Mouse (Mus musculus) liver, embryonic 13.5 days (tissue): Measurements from ENCODE around the gene Obsl1. TPM values are rescaled to one million over a fixed set of nuclear protein-coding genes. Genes with fewer than 3 reads are reported as not detected.

ENCODE experiments used
- ATAC-seq: fragments of 200-750 bp; cut with Nextera tagmentation; 2 replicates; pipeline ENCODE4 v1.8.0; 2017; ENCODE audit warnings: low read depth, mild to moderate bottlenecking, moderate number of reproducible peaks, moderate library complexity
- DNase-seq: peaks from one replicate; pipeline ENCODE4 v3.0.0; 2022
- H3K27ac ChIP-seq: fragments of 300-500 bp; sonication (generic); 2 replicates; pipeline ENCODE4 v1.5.1; 2015; ENCODE audit warnings: moderate library complexity, mild to moderate bottlenecking, inconsistent platforms
- H3K27me3 ChIP-seq: fragments of 300-500 bp; sonication (generic); 2 replicates; pipeline ENCODE4 v1.6.1; 2015; ENCODE audit warnings: mild to moderate bottlenecking, inconsistent platforms
- H3K36me3 ChIP-seq: fragments of 300-500 bp; sonication (generic); 2 replicates; pipeline ENCODE4 v1.6.1; 2015; ENCODE audit warnings: mild to moderate bottlenecking, inconsistent platforms
- H3K4me1 ChIP-seq: fragments of 300-500 bp; sonication (generic); replicated peaks from 2 replicates; pipeline ENCODE4 v1.6.1; 2015; ENCODE audit warnings: inconsistent platforms
- H3K4me2 ChIP-seq: fragments of 300-500 bp; sonication (generic); 2 replicates; pipeline ENCODE4 v1.6.1; 2015; ENCODE audit warnings: inconsistent platforms, mild to moderate bottlenecking, moderate library complexity
- H3K4me3 ChIP-seq: fragments of 300-500 bp; sonication (generic); replicated peaks from 2 replicates; pipeline ENCODE4 v1.5.1; 2015; ENCODE audit warnings: mild to moderate bottlenecking, inconsistent platforms
- H3K9ac ChIP-seq: fragments of 300-500 bp; sonication (generic); 2 replicates; pipeline ENCODE4 v1.6.1; 2015; ENCODE audit warnings: mild to moderate bottlenecking, inconsistent platforms
- H3K9me3 ChIP-seq: fragments of 300-500 bp; sonication (generic); replicated peaks from 2 replicates; pipeline ENCODE4 v1.6.1; 2016; ENCODE audit warnings: inconsistent platforms
- WGBS: fragments of 180-500 bp; shearing (Covaris S2); methylation state at CpG from one replicate; pipeline ENCODE4 v1.1.7; 2015; ENCODE audit not compliant: insufficient replicate concordance; 5-methylcytosine and 5-hydroxymethylcytosine counted together
- polyA plus RNA-seq: library from polyadenylated mRNA; unstranded; fragments of >200 nt; fragmentation: Nextera tagmentation; extraction: Ambion mirVana; gene quantifications from 2 replicates; pipeline ENCODE4 v1.2.1, GENCODE M21; 2015

Obsl1 gene
- polyA plus RNA-seq, 1 experiment from 2014 or later: 7.4 TPM

DNA sequence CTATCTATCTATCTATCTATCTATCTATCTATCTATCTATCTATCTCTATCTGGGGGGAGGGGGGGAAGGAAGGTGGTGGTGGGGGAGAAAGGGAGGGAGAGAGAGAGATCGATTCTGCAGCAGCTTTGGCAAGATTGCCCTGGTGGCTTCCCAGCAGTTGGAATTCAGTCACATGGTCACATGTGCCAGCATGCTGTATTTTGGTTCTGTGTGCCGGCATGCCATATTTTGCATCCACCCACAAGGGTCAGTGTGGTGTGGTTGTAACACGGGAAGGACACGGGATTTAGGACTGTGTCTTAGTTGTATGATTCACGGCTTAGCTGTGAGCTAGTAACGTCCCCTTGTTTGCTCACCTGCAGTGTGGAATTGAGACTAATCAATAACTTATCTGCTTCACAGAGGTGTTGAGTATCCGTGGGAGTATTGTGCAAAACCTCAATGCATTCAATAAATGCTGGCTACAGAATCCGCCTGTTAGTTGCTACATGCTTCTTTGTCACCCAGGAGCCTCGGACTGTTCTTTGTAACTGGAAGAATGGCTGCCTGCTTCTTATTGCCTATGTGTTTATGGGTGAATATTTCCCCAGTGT lies 32.4 kb upstream of the Obsl1 start:
- Histone ChIP-seq H3K36me3 (peaks cover 20% of the 10 kb centered on the region), H3K27ac (no peak overlapping the region), H3K9ac (no peak overlapping the region), H3K4me2 (no peak overlapping the region), H3K27me3 (no peaks in the 10 kb centered on the region), H3K4me1 (no peaks in the 10 kb centered on the region; the same call in 1 of the 2 replicates), H3K4me3 (no peak overlapping the region), H3K9me3 (no peaks in the 10 kb centered on the region)
- ATAC-seq (no peak), DNase-seq (no peak)
- 50% methylated on average over 9 of the region's 9 CpGs for WGBS

GRCm38 (mm10) chr1:75537587-75537986 lies 31.3 kb upstream of the Obsl1 start:
- Histone ChIP-seq H3K4me2 (no peak overlapping the region), H3K4me1 (no peaks in the 10 kb centered on the region; the same call in 1 of the 2 replicates), H3K27me3 (no peaks in the 10 kb centered on the region), H3K9ac (no peak overlapping the region), H3K27ac (no peak overlapping the region), H3K9me3 (no peaks in the 10 kb centered on the region), H3K4me3 (no peak overlapping the region), H3K36me3 (peaks cover 25% of the 10 kb centered on the region)
- WGBS: 62% methylated on average over 2 of the region's 2 CpGs
- ATAC-seq (no peak), DNase-seq (no peak)

GRCm38 (mm10) chr1:75533325-75534252 lies 27.3 kb upstream of the Obsl1 start:
- H3K4me3 ChIP-seq: no peak overlapping the region
- 71% methylated on average over 19 of the region's 19 CpGs for WGBS

DNA sequence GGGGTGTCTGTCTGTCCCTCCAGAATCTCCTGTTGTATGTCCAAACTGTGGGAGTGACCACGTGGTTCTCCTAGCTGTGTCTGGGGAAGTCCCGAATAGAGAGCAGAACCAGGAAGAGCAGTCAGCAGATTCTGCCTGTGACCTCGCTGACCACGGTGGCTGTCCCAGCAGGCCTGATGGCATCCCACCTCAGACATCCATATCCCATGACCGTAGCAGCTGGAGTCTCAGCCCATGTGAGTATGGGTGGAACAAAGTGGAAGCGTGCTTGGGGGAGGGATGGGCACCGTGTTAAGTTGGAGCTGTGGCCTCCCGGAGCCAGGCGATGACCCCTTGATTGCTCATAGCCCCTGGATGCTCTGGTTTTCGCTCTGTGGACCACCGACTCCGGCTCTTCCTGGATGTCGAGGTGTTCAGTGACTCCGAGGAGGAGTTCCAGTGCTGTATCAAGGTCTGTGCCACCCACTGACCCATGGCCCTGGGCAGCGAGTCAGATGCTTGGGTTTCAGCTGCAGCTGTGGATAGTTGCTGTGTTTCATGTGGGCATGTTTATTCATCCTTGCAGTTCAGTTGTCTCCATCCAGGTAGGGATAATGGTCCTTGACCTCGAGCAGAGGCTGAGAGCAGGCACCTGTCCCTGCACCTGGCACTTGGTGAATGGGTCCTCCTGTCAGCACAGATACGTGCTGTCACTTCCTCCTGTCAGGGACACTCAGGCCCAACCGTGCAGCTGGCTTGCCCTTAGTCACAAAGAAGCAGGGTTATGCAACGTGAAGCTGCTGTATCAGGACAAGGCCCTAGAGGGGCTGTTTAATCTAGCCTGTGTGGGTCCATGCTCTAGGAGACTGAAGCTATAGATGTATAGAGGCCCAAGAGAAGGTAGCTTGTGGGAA lies 26.3 kb upstream of the Obsl1 start:
- Histone ChIP-seq H3K9me3 (no peaks in the 10 kb centered on the region), H3K4me3 (no peak overlapping the region), H3K36me3 (peaks cover 28% of the 10 kb centered on the region), H3K27me3 (no peaks in the 10 kb centered on the region), H3K4me1 (no peaks in the 10 kb centered on the region), H3K9ac (no peak overlapping the region), H3K4me2 (no peak overlapping the region), H3K27ac (no peak overlapping the region)
- DNase-seq (no peak), ATAC-seq (no peak)
- WGBS: 81% methylated on average over 19 of the region's 19 CpGs

More at GRCm38 (mm10) chr1:75533325-75534252, 27.3 kb upstream of the Obsl1 start:
- no peaks in the 10 kb centered on the region for H3K9me3 ChIP-seq
- H3K27me3 ChIP-seq: no peaks in the 10 kb centered on the region
- H3K9ac ChIP-seq: no peak overlapping the region
- ATAC-seq: no peak
- DNase-seq: no peak
- H3K27ac ChIP-seq: no peak overlapping the region
- no peaks in the 10 kb centered on the region; the same call in 1 of the 2 replicates for H3K4me1 ChIP-seq
- H3K36me3 ChIP-seq: peaks cover 27% of the 10 kb centered on the region
- H3K4me2 ChIP-seq: no peak overlapping the region

GRCm38 (mm10) chr1:75530546-75530945 lies 24.3 kb upstream of the Obsl1 start:
- H3K4me1 ChIP-seq: no peaks in the 10 kb centered on the region
- DNase-seq: no peak
- H3K9me3 ChIP-seq: no peaks in the 10 kb centered on the region
- no peaks in the 10 kb centered on the region for H3K27me3 ChIP-seq
- H3K36me3 ChIP-seq: peaks cover 25% of the 10 kb centered on the region
- H3K4me3 ChIP-seq: no peak overlapping the region
- 65% methylated on average over 4 of the region's 4 CpGs for WGBS
- ATAC-seq: no peak
- H3K27ac ChIP-seq: no peak overlapping the region
- H3K9ac ChIP-seq: no peak overlapping the region
- H3K4me2 ChIP-seq: no peak overlapping the region

- Histone ChIP-seq H3K4me1 (peaks cover 21% of the 10 kb centered on the region), H3K27ac (no peak overlapping the region), H3K4me3 (no peak overlapping the region), H3K36me3 (peaks cover 4% of the 10 kb centered on the region), H3K9me3 (no peaks in the 10 kb centered on the region), H3K9ac (no peak overlapping the region), H3K27me3 (no peaks in the 10 kb centered on the region), H3K4me2 (no peak overlapping the region)
- no peak for DNase-seq
- WGBS: 67% methylated on average over 7 of the region's 7 CpGs
- no peak for ATAC-seq
These were observed 18.4 kb upstream of the Obsl1 start for GRCm38 (mm10) chr1:75524679-75525078.

GRCm38 (mm10) chr1:75521321-75522031 lies 15.2 kb upstream of the Obsl1 start, which contains the start of gene Stk11ip:
Stk11ip (plus strand) TSS chr1:75521529.
- peak within 1 kb of the TSS; percentile 85 for H3K27ac ChIP-seq

GRCm38 (mm10) chr1:75519576-75519975 lies 13.3 kb upstream of the Obsl1 start:
- 67% methylated on average over 5 of the region's 5 CpGs for WGBS
- ATAC-seq (no peak), DNase-seq (no peak)
- H3K36me3 ChIP-seq: no peaks in the 10 kb centered on the region
- H3K4me3 ChIP-seq: no peak overlapping the region
- no peak overlapping the region for H3K9ac ChIP-seq
- H3K27me3 ChIP-seq: no peaks in the 10 kb centered on the region
- no peaks in the 10 kb centered on the region for H3K9me3 ChIP-seq
- H3K27ac ChIP-seq: no peak overlapping the region
- no peak overlapping the region for H3K4me2 ChIP-seq
- peaks cover 25% of the 10 kb centered on the region for H3K4me1 ChIP-seq

More at GRCm38 (mm10) chr1:75521321-75522031, 15.2 kb upstream of the Obsl1 start, which contains the start of gene Stk11ip:
- no peaks in the 10 kb centered on the region for H3K27me3 ChIP-seq
- WGBS: under 1% methylated on average over 46 of the region's 46 CpGs
- H3K4me1 ChIP-seq: peaks cover 25% of the 10 kb centered on the region
- DNase-seq (peak; percentile 90), ATAC-seq (peak; percentile 97)
- H3K9me3 ChIP-seq: no peaks in the 10 kb centered on the region
- H3K4me3 ChIP-seq: peak within 1 kb of the TSS; percentile 74
- no peaks in the 10 kb centered on the region; the same call in 1 of the 2 replicates for H3K36me3 ChIP-seq
- H3K4me2 ChIP-seq: peak within 1 kb of the TSS; percentile 78
- peak within 1 kb of the TSS; percentile 68 for H3K9ac ChIP-seq

DNA sequence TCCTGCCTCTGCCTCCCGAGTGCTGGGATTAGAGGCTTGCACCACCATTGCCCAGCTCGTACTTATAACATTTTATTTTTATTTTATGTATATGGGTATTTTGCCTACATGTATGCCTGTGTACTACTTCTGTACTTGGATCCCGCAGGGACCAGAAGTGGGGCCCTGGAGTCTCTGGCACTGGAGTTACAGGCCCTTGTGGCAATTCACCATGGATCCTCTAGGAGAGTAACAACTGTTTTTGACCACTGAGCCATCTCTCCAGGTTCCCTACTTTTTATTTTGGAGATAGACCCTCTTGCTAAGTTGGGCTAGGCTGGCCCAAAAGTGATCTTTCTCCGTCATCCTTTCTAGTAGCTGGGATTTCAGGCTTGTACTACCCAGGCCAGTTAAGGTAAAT lies 12.2 kb upstream of the Obsl1 start:
- no peaks in the 10 kb centered on the region for H3K9me3 ChIP-seq
- no peak overlapping the region for H3K27ac ChIP-seq
- H3K4me2 ChIP-seq: no peak overlapping the region
- ATAC-seq: no peak
- H3K36me3 ChIP-seq: no peaks in the 10 kb centered on the region
- no peak for DNase-seq
- 63% methylated on average over 4 of the region's 4 CpGs for WGBS
- H3K9ac ChIP-seq: no peak overlapping the region
- no peak overlapping the region for H3K4me3 ChIP-seq
- no peaks in the 10 kb centered on the region for H3K27me3 ChIP-seq
- peaks cover 25% of the 10 kb centered on the region for H3K4me1 ChIP-seq

DNA sequence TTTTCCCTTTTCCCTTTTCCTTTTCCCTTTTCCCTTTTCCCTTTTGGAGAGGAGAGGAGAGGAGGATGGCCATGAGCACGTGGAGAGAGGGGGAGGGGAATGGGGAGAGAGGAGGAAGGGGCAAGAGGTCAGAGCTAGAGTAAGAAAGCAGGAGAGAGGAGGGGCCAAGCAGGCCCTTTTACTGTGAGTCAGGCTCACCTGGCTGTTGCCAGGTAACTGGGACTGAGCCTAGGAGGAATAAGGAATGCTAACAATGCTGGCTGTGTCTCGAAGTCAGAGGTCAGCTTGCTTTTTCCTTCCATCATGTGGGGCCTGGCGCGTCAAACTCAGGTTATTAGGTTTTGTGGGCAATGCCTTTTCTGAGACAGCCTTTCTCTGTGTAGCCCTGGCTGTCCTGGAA lies 11.7 kb upstream of the Obsl1 start:
- Histone ChIP-seq H3K4me2 (no peak overlapping the region), H3K4me3 (no peak overlapping the region), H3K27me3 (no peaks in the 10 kb centered on the region), H3K36me3 (no peaks in the 10 kb centered on the region), H3K9me3 (no peaks in the 10 kb centered on the region), H3K4me1 (peaks cover 25% of the 10 kb centered on the region), H3K9ac (no peak overlapping the region), H3K27ac (no peak overlapping the region)
- ATAC-seq (no peak), DNase-seq (no peak)
- WGBS: 59% methylated on average over 4 of the region's 4 CpGs
